Mouse (Mus musculus): ENCODE data around the gene Eif4enif1. TPM values are rescaled to one million over a fixed set of nuclear protein-coding genes. Genes with fewer than 3 reads are reported as not detected.

Eif4enif1 gene
- total and polyA plus RNA-seq, 3 experiments = 42.8 to 235 (median 103) TPM

DNA sequence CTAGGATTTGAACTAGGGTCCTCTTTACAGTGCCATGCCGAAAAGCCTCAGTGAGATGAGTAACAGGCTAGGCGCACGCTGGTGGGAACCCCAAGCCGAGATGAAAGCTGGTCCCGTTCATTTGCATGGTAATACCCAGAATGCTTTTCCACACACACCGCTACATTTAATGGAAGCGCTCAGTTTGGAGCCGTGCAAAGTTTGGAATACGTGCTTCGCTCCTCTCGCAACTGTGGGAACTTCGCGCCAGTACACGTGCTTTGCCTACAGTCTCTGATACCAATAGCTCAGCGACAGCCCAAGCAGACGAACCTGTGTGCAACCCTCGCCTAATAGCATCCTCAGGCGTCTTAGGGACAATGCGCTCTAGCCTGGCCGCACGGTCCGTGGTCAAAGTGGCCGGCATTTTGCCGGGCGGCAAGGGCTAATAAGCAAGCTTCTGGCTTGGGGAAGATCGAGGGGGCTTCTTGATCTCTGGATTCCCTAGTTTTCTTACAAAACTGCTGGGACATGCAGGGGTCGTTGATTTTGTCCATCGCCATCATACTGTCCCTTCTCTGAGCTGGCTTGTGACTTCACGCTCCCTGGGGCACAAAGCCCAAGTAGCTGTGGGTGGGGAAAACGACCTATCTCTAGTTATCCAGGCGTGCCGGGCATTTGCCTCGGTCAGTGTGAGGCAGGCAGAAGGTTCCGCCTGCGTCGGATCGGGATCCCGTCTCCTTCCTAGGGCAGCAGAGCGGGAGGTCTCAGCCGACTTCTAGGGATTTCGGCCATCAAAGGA, 86.5 kb downstream of the Eif4enif1 start, which contains the start of gene Patz1 (continued):
- peak; percentile 43 for TF ChIP-seq SIN3A (IDR thresholded peaks at IDR 0.05; ENCODE audit: low read length)
- TF ChIP-seq ETS1 (IDR thresholded peaks at IDR 0.05; ENCODE audit: low read depth, low read length) = peak; percentile 32; the same call in 1 of the 2 replicates
- peak; percentile 42 for TF ChIP-seq TCF12 (IDR thresholded peaks at IDR 0.05; ENCODE audit: low read depth, low read length)
- TF ChIP-seq NRF1 (IDR thresholded peaks at IDR 0.05; ENCODE audit: insufficient read depth, low read depth, low read length, poor library complexity, severe bottlenecking) = no peak
- TF ChIP-seq GATA1 (IDR thresholded peaks at IDR 0.05; ENCODE audit: low read depth, low read length) = no peak
- no peak for TF ChIP-seq CTCF (IDR thresholded peaks at IDR 0.05 in 2 of 3, conservative IDR thresholded peaks at IDR 0.05 in 1 of 3; ENCODE audit: control insufficient read depth in 1 of 3, insufficient read depth in 1 of 3, low read depth in 2 of 3, low read length in 3 of 3, poor library complexity in 1 of 3, severe bottlenecking in 1 of 3)
- TF ChIP-seq TAL1 (IDR thresholded peaks at IDR 0.05; ENCODE audit: low read length) = 0 out of 2 replicates have a peak, but pooled peaks have one; percentile 29
- TF ChIP-seq EP300 (IDR thresholded peaks at IDR 0.05; ENCODE audit: low read depth in 1 of 2, low read length in 2 of 2) = peak; percentile 40 to 44; a peak in 3 of 4 replicates
- no peak for TF ChIP-seq USF2 (IDR thresholded peaks at IDR 0.05; ENCODE audit: borderline replicate concordance in 1 of 2, insufficient read depth in 1 of 2, low read depth in 1 of 2, low read length in 2 of 2)
- TF ChIP-seq SMC3 (IDR thresholded peaks at IDR 0.05; ENCODE audit: low read depth, low read length) = no peak
- TF ChIP-seq ZKSCAN1 (IDR thresholded peaks at IDR 0.05; ENCODE audit: low read depth, low read length) = no peak
- TF ChIP-seq JUND (IDR thresholded peaks at IDR 0.05; ENCODE audit: low read depth, low read length) = no peak
- TF ChIP-seq GABPA (IDR thresholded peaks at IDR 0.05; ENCODE audit: low read depth, low read length) = no peak
- TF ChIP-seq MAZ (IDR thresholded peaks at IDR 0.05; ENCODE audit: low read depth, low read length) = no peak; the same call in none of the 2 replicates
- peak; percentile 97 for TF ChIP-seq ZMIZ1 (IDR thresholded peaks at IDR 0.05; ENCODE audit: low read depth, low read length)
- TF ChIP-seq KAT2A (conservative IDR thresholded peaks at IDR 0.05; ENCODE audit: low read depth, low read length) = no peak

DNA sequence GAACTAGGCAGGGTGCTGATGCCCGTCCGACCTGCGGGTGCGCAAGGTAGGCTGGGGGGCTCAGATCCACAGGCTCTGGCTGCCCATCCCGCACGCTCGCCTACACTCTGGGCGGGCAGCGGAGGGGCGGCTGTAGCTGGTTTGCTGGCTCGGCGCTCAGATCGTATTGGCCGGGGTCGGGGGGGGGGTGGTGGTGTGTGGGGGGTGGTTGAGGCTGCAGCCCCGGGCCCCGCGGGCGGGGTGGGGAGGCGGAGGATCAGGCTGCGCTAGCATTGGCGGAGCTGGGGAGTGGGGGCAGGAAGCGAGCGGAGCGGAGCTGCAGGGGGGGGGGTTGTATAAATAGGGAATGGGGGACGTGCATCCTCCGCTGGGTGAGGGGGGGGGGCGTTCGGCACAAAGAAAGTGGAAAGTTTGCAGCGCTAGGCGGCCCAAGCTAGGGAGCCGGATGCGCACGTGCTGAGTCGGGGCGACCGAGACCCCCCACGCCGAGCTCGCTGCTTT, 87.2 kb downstream of the Eif4enif1 start:
- H3K4me1 ChIP-seq (ENCODE audit: control insufficient read depth in 1 of 2, insufficient read depth in 2 of 2, low read length in 2 of 2) = peaks cover 3 to 35% of the 10 kb centered on the region in 2 experiments
- peaks cover 53% of the 10 kb centered on the region for H3K79me2 ChIP-seq (ENCODE audit: control insufficient read depth, insufficient read depth, low read length, poor library complexity)
- DNase-seq (ENCODE audit: low read depth, low spot score) = peak; percentile 92
- H3K27me3 ChIP-seq (ENCODE audit: control insufficient read depth in 1 of 2, insufficient read depth in 2 of 2, low read length in 2 of 2) = no peaks in the 10 kb centered on the region
- TF ChIP-seq MXI1 (IDR thresholded peaks at IDR 0.05; ENCODE audit: low read depth, low read length) (no peak), NELFE (IDR thresholded peaks at IDR 0.05; ENCODE audit: low read depth, low read length) (peak; percentile 9), TAL1 (IDR thresholded peaks at IDR 0.05; ENCODE audit: low read length) (no peak), BHLHE40 (IDR thresholded peaks at IDR 0.05; ENCODE audit: borderline replicate concordance, low read depth, low read length) (peak; percentile 88), POLR2A (IDR thresholded peaks at IDR 0.05; ENCODE audit: control insufficient read depth in 1 of 2, insufficient read depth in 1 of 2, low read depth in 1 of 2, low read length in 2 of 2, poor library complexity in 1 of 2) (0 out of 4 replicates have a peak, but pooled peaks of 1 of the 2 experiments have one; percentile 4), TCF12 (IDR thresholded peaks at IDR 0.05; ENCODE audit: low read depth, low read length) (0 out of 2 replicates have a peak, but pooled peaks have one; percentile 2)
- peak overlapping the region; percentile 89 for H3K27ac ChIP-seq (ENCODE audit: control insufficient read depth, low read depth, low read length)
- peaks cover 4 to 23% of the 10 kb centered on the region in 2 experiments for H3K36me3 ChIP-seq (ENCODE audit: control insufficient read depth in 1 of 2, insufficient read depth in 2 of 2, low read length in 2 of 2)
- peak overlapping the region; percentile 98 for H3K9ac ChIP-seq (ENCODE audit: control insufficient read depth, low read depth, low read length, poor library complexity, severe bottlenecking)
- peak overlapping the region; percentile 67 to 90 for H3K4me3 ChIP-seq (ENCODE audit: control insufficient read depth in 1 of 2, insufficient read depth in 1 of 2, low read depth in 2 of 2, low read length in 2 of 2)
- no peaks in the 10 kb centered on the region for H3K9me3 ChIP-seq (replicated peaks; ENCODE audit: insufficient read depth, low read length)
